Mouse (Mus musculus): ENCODE data around the gene Lrrc28.

Lrrc28 gene

GRCm38 (mm10) chr7:67487889-67488411, 157.1 kb downstream of the Lrrc28 start:
- DNase-seq (ENCODE audit: low read depth, low spot score) = no peak

DNA sequence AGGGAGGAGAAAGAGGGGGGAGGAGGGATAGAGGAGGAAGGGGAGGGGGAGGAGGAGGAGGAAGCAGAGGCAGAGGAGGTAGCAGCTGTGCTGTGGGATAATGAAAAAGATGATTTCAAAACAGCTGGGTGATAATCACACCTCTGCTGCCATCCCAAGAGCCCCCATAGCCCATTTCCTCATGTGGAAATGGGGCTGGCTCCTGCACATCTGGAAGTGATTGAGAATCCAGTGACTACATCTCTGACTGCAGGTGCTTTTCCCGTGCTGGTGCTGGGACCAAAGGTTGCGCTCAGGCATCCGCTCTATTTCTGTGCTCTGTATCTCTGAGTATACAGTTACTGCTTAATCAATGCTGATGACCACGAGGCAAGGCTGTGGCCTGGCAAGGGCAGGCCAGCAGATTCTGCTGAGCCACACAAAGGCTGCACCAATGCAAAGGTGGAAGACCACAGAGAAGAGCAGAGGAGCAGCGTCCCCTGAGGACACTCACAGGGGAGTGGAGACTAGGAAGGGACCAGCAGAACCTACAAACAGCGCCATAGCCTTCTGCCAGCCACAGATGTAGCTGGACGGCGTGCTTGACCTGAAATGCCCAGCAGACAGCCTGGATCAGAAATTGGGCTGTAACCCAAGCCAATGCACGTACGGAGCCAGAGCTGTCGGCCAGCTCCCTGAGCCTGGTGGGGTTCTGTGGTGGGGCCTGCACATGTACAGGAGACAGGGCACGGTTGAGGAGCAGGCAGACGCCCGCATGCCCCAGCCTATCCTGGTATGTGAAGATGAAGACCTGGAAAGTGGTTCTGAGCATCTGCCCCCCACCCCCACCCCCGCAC, 157.9 kb downstream of the Lrrc28 start:
- DNase-seq (ENCODE audit: low read depth, low spot score) = peak; percentile 67

DNA sequence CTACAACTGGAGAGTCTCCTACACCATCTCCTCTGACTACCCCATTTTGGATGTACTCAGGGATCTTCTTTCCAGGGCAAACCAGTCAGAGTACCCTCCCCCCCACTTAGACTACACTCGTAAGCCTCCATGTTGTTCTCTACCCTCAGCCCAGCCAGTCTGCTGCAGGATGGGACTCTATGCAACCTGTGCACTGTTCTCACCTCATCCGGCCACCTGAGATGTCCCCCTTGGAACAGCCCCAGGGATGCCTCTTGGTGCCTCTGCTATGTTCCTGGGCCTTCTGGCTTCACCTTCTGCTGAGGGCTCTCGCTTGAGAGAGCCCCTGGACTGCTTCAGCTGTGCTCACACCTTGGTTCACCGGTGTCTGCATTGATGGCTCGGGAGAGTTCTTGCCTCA, 158.7 kb downstream of the Lrrc28 start:
- DNase-seq (ENCODE audit: low read depth, low spot score) = no peak

DNA sequence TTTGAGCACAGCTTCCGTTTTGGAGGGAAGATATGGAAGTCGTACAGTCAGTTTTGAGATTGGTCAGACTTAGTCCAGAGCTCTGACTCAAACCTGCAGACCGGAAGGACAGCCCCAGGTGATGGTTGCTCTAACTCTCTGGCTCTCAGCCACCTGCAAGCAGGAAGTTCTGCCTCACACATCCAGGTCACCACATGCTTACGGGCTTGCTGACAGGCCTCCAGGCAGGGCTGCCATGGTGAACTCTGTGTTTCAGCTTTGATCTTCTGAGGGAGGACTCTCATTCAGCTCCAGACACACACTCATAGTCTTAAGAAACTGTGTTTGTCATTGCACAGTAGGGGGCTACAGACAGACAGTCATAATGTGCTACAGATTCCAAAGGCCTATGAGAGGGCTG, 161.4 kb downstream of the Lrrc28 start:
- DNase-seq (ENCODE audit: low read depth, low spot score) = no peak

DNA sequence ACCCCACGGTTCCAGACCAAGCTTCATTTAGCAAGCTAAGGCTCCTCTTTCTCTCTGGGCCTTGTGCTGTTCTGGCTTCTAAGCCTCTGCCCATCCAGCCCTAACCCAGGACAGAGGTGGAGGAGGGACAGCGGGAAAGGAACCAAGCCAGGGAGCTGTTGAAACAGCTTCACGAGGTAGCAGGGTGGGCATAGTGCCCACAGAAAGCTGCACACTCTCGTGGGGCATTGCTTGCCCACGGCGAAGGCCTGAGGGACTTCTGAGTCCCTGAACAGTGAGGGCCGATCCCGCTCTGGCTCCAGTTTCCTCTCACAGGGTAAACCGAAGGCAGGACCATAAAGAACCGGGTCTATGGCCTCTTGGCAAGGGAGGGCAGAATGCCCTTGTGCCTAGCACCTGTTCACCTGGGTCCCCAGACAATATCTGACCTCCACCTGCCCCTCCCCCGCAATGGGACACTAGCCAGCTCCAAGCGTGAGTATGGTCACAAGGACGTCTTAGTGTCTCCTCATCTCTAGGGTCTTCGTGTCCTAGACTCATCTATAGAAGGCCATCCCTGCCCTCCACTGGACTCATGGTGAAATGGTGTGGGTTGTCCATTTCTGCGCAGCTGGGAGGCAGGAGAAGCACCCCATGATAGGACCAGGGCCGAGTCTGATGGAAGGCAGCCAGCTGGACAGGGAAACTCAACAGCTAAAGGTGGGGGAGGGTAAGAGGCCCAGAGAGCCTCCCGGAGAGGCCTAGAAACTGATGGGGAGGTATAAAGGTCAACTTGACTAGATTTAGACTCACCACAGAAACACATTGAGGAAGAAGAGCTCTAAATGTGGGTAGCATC, 165.3 kb downstream of the Lrrc28 start:
- no peak for DNase-seq (ENCODE audit: low read depth, low spot score)

- DNase-seq (ENCODE audit: low read depth, low spot score) = no peak
These were observed 165.9 kb downstream of the Lrrc28 start for GRCm38 (mm10) chr7:67479168-67479567.

- DNase-seq (ENCODE audit: low read depth, low spot score) = no peak
These were observed 167.1 kb downstream of the Lrrc28 start for GRCm38 (mm10) chr7:67477996-67478395.

DNA sequence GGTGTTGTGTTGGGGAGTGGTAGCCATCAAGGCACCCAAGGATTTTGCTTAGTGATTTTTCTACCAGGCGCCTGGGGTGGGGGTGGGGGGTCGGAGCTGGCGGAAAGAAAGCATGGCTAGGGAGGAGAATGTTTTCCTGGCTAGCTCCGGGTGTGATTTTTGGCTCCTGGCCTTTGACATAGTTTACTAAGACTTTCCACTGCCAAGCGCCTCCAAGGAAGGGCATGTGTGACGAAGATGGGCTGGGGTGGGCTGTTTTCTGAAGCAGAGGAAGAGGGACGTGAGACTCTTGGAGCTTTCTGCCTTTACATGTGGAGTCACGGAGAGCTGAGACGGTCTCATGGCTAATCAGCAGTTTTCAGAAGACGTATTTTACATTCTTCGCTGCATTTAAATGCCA, 173.8 kb downstream of the Lrrc28 start:
- no peak for DNase-seq (ENCODE audit: low read depth, low spot score)

- no peak for DNase-seq (ENCODE audit: low read depth, low spot score)
These were observed 176.2 kb downstream of the Lrrc28 start for GRCm38 (mm10) chr7:67468802-67469408.

DNA sequence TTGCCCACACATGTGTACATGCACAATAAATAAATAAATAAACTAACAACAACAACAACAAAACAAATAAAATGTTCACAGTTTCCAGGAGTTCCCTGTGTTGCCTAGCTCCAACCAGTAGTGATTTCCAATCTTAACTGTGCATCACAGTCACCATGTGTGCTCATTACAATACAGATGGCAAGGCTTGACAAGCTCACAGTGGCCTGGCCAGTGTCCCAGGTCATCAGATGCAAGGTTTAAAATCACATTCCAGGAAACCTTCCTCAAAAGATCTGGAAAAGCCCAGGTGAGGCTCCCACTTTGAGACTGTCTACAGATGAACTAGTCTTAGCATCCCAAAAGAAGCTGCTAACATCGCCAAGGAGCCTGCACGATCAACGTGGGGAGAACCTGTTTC, 176.9 kb downstream of the Lrrc28 start:
- DNase-seq (ENCODE audit: low read depth, low spot score) = no peak

GRCm38 (mm10) chr7:67466322-67466721, 178.7 kb downstream of the Lrrc28 start:
- no peak for DNase-seq (ENCODE audit: low read depth, low spot score)

GRCm38 (mm10) chr7:67464633-67465032, 180.4 kb downstream of the Lrrc28 start:
- no peak for DNase-seq (ENCODE audit: low read depth, low spot score)

GRCm38 (mm10) chr7:67463565-67463964, 181.5 kb downstream of the Lrrc28 start:
- no peak for DNase-seq (ENCODE audit: low read depth, low spot score)

All from forelimb bud, embryonic 11.5 days (tissue).